Mouse (Mus musculus): ENCODE measurements around the gene Slc35g2. TPM values are rescaled to one million over a fixed set of nuclear protein-coding genes. Genes with fewer than 3 reads are reported as not detected.

Slc35g2 gene
- total RNA-seq, 1 experiment from 2014 or later, result 8.4 TPM

- no peak for DNase-seq
Measured at GRCm38 (mm10) chr9:100560251-100560890, 10.5 kb downstream of the Slc35g2 start.

GRCm38 (mm10) chr9:100558991-100559390, 11.9 kb downstream of the Slc35g2 start:
- DNase-seq, result no peak

GRCm38 (mm10) chr9:100558023-100558573, 12.8 kb downstream of the Slc35g2 start:
- no peak for DNase-seq

GRCm38 (mm10) chr9:100555686-100556085, 15.2 kb downstream of the Slc35g2 start:
- no peak for DNase-seq

- DNase-seq, result peak; percentile 58
Measured at GRCm38 (mm10) chr9:100548313-100548712, 22.6 kb downstream of the Slc35g2 start.

- peak; percentile 48 for DNase-seq
Measured at GRCm38 (mm10) chr9:100546594-100546910, 24.3 kb downstream of the Slc35g2 start.

GRCm38 (mm10) chr9:100545715-100546593, 24.9 kb downstream of the Slc35g2 start, which contains the start of gene Nck1:
TSS of gene Nck1 (minus strand) at chr9:100546134.
- DNase-seq, result peak; percentile 99

GRCm38 (mm10) chr9:100544948-100545714, 25.8 kb downstream of the Slc35g2 start:
- DNase-seq, result no peak

GRCm38 (mm10) chr9:100535618-100536262, 35.1 kb downstream of the Slc35g2 start:
- DNase-seq, result no peak

GRCm38 (mm10) chr9:100534686-100535085, 36.2 kb downstream of the Slc35g2 start:
- DNase-seq, result no peak

- no peak for DNase-seq
Measured at GRCm38 (mm10) chr9:100532847-100533505, 37.9 kb downstream of the Slc35g2 start.

- DNase-seq, result no peak
Measured at GRCm38 (mm10) chr9:100531296-100531695, 39.6 kb downstream of the Slc35g2 start.

GRCm38 (mm10) chr9:100525225-100525624, 45.7 kb downstream of the Slc35g2 start:
- no peak for DNase-seq

GRCm38 (mm10) chr9:100522029-100522428, 48.9 kb downstream of the Slc35g2 start:
- DNase-seq, result no peak

GRCm38 (mm10) chr9:100520586-100520985, 50.3 kb downstream of the Slc35g2 start:
- peak; percentile 78 for DNase-seq

- no peak for DNase-seq
Measured at GRCm38 (mm10) chr9:100520012-100520411, 50.9 kb downstream of the Slc35g2 start.

- DNase-seq, result no peak
Measured at GRCm38 (mm10) chr9:100507581-100507980, 63.3 kb downstream of the Slc35g2 start.

- peak; percentile 59 for DNase-seq
Measured at GRCm38 (mm10) chr9:100506652-100507051, 64.2 kb downstream of the Slc35g2 start.

- no peak for DNase-seq
Measured at GRCm38 (mm10) chr9:100505498-100505897, 65.4 kb downstream of the Slc35g2 start.

Data from adrenal gland, postnatal 14 days (tissue).